Mouse (Mus musculus): Measurements from ENCODE around the gene 9930111J21Rik2. TPM values are rescaled to one million over a fixed set of nuclear protein-coding genes. Genes with fewer than 3 reads are reported as not detected.
"Not testable (repeated sequence)": the region's sequence is repeated elsewhere in the genome, so short reads cannot be mapped to it uniquely, and the experiment has no call there.

9930111J21Rik2 gene
- polyA plus RNA-seq, 1 experiment: 4.0 TPM

- H3K27ac ChIP-seq (replicated peaks; ENCODE audit: low read depth, low read length): peak overlapping the region; percentile 75
- H3K4me1 ChIP-seq (ENCODE audit: control insufficient read depth, insufficient read depth, insufficient read length, low read length): peaks cover 28% of the 10 kb centered on the region
- H3K4me3 ChIP-seq (ENCODE audit: insufficient read depth, low read depth, low read length): no peak overlapping the region
These were observed 33.3 kb upstream of the 9930111J21Rik2 start for GRCm38 (mm10) chr11:49084385-49084784.

GRCm38 (mm10) chr11:49083808-49084207 is 32.8 kb upstream of the 9930111J21Rik2 start:
- no peak overlapping the region for H3K4me3 ChIP-seq (ENCODE audit: insufficient read depth, low read depth, low read length)
- peaks cover 28% of the 10 kb centered on the region for H3K4me1 ChIP-seq (ENCODE audit: control insufficient read depth, insufficient read depth, insufficient read length, low read length)
- H3K27ac ChIP-seq (replicated peaks; ENCODE audit: low read depth, low read length): peak overlapping the region; percentile 58

GRCm38 (mm10) chr11:49083146-49083545 is 32.1 kb upstream of the 9930111J21Rik2 start:
- H3K4me1 ChIP-seq (ENCODE audit: control insufficient read depth, insufficient read depth, insufficient read length, low read length): peaks cover 25% of the 10 kb centered on the region
- peak overlapping the region; percentile 65 for H3K27ac ChIP-seq (replicated peaks; ENCODE audit: low read depth, low read length)
- no peak overlapping the region for H3K4me3 ChIP-seq (ENCODE audit: insufficient read depth, low read depth, low read length)

GRCm38 (mm10) chr11:49081886-49082285 is 30.8 kb upstream of the 9930111J21Rik2 start:
- Histone ChIP-seq H3K4me3 (ENCODE audit: insufficient read depth, low read depth, low read length) (no peak overlapping the region), H3K27ac (replicated peaks; ENCODE audit: low read depth, low read length) (peak overlapping the region; percentile 67)

GRCm38 (mm10) chr11:49081356-49081755 is 30.3 kb upstream of the 9930111J21Rik2 start:
- Histone ChIP-seq H3K4me3 (ENCODE audit: insufficient read depth, low read depth, low read length) (peak overlapping the region; percentile 37; the same call in 1 of the 2 replicates), H3K4me1 (ENCODE audit: control insufficient read depth, insufficient read depth, insufficient read length, low read length) (peaks cover 23% of the 10 kb centered on the region), H3K27ac (replicated peaks; ENCODE audit: low read depth, low read length) (peak overlapping the region; percentile 90)

More at GRCm38 (mm10) chr11:49081886-49082285, 30.8 kb upstream of the 9930111J21Rik2 start:
- peaks cover 23% of the 10 kb centered on the region for H3K4me1 ChIP-seq (ENCODE audit: control insufficient read depth, insufficient read depth, insufficient read length, low read length)

GRCm38 (mm10) chr11:49080636-49081035 is 29.6 kb upstream of the 9930111J21Rik2 start:
- peak overlapping the region; percentile 90 for H3K27ac ChIP-seq (replicated peaks; ENCODE audit: low read depth, low read length)
- no peak overlapping the region for H3K4me3 ChIP-seq (ENCODE audit: insufficient read depth, low read depth, low read length)
- peaks cover 21% of the 10 kb centered on the region for H3K4me1 ChIP-seq (ENCODE audit: control insufficient read depth, insufficient read depth, insufficient read length, low read length)

- Histone ChIP-seq H3K27ac (replicated peaks; ENCODE audit: low read depth, low read length) (no peak overlapping the region), H3K4me3 (ENCODE audit: insufficient read depth, low read depth, low read length) (no peak overlapping the region), H3K4me1 (ENCODE audit: control insufficient read depth, insufficient read depth, insufficient read length, low read length) (peaks cover 15% of the 10 kb centered on the region)
These were observed 27.7 kb upstream of the 9930111J21Rik2 start for GRCm38 (mm10) chr11:49078719-49079118.

GRCm38 (mm10) chr11:49077012-49077411 is 26.0 kb upstream of the 9930111J21Rik2 start:
- H3K27ac ChIP-seq (replicated peaks; ENCODE audit: low read depth, low read length): peak overlapping the region; percentile 100
- H3K4me1 ChIP-seq (ENCODE audit: control insufficient read depth, insufficient read depth, insufficient read length, low read length): peaks cover 10% of the 10 kb centered on the region
- no peak overlapping the region for H3K4me3 ChIP-seq (ENCODE audit: insufficient read depth, low read depth, low read length)

GRCm38 (mm10) chr11:49076001-49076757 is 25.1 kb upstream of the 9930111J21Rik2 start, which contains the start of gene Ifi47:
TSS of gene Ifi47 (plus strand) at chr11:49076587.
- Histone ChIP-seq H3K4me3 (ENCODE audit: insufficient read depth, low read depth, low read length) (peak within 1 kb of the TSS; percentile 19; the same call in 1 of the 2 replicates), H3K4me1 (ENCODE audit: control insufficient read depth, insufficient read depth, insufficient read length, low read length) (peaks cover 10% of the 10 kb centered on the region), H3K27ac (replicated peaks; ENCODE audit: low read depth, low read length) (peak within 1 kb of the TSS; percentile 100)

GRCm38 (mm10) chr11:49068358-49068757 is 17.3 kb upstream of the 9930111J21Rik2 start:
- Histone ChIP-seq H3K4me1 (ENCODE audit: control insufficient read depth, insufficient read depth, insufficient read length, low read length) (no peaks in the 10 kb centered on the region), H3K27ac (replicated peaks; ENCODE audit: low read depth, low read length) (no peak overlapping the region), H3K4me3 (ENCODE audit: insufficient read depth, low read depth, low read length) (no peak overlapping the region)

GRCm38 (mm10) chr11:49063713-49064469 is 12.8 kb upstream of the 9930111J21Rik2 start, which contains the start of gene Tgtp2:
TSS of gene Tgtp2 (minus strand) at chr11:49064206.
- Histone ChIP-seq H3K27ac (replicated peaks; ENCODE audit: low read depth, low read length) (peak within 1 kb of the TSS; percentile 98), H3K4me3 (ENCODE audit: insufficient read depth, low read depth, low read length) (peak within 1 kb of the TSS; percentile 59)
- not testable (repeated sequence) for H3K4me1 ChIP-seq (ENCODE audit: control insufficient read depth, insufficient read depth, insufficient read length, low read length)

GRCm38 (mm10) chr11:49061865-49062264 is 10.8 kb upstream of the 9930111J21Rik2 start:
- Histone ChIP-seq H3K27ac (replicated peaks; ENCODE audit: low read depth, low read length) (peak overlapping the region; percentile 24), H3K4me3 (ENCODE audit: insufficient read depth, low read depth, low read length) (peak overlapping the region; percentile 56)
- not testable (repeated sequence) for H3K4me1 ChIP-seq (ENCODE audit: control insufficient read depth, insufficient read depth, insufficient read length, low read length)

GRCm38 (mm10) chr11:49060061-49060460 is 9.0 kb upstream of the 9930111J21Rik2 start:
- not testable (repeated sequence) for H3K27ac ChIP-seq (replicated peaks; ENCODE audit: low read depth, low read length); H3K4me3 ChIP-seq (ENCODE audit: insufficient read depth, low read depth, low read length); H3K4me1 ChIP-seq (ENCODE audit: control insufficient read depth, insufficient read depth, insufficient read length, low read length)

- H3K4me1 ChIP-seq (ENCODE audit: control insufficient read depth, insufficient read depth, insufficient read length, low read length); H3K27ac ChIP-seq (replicated peaks; ENCODE audit: low read depth, low read length); H3K4me3 ChIP-seq (ENCODE audit: insufficient read depth, low read depth, low read length): not testable (repeated sequence)
These were observed 852 bp upstream of the 9930111J21Rik2 start for GRCm38 (mm10) chr11:49051894-49052293.

GRCm38 (mm10) chr11:49050064-49050463 is 978 bp downstream of the 9930111J21Rik2 start:
- not testable (repeated sequence) for H3K27ac ChIP-seq (replicated peaks; ENCODE audit: low read depth, low read length); H3K4me1 ChIP-seq (ENCODE audit: control insufficient read depth, insufficient read depth, insufficient read length, low read length); H3K4me3 ChIP-seq (ENCODE audit: insufficient read depth, low read depth, low read length)

All from brown adipose tissue, adult 24 weeks (tissue).